Comparison of ENCODE assay signal across 20 mouse cellular contexts in the genomic region with DNA sequence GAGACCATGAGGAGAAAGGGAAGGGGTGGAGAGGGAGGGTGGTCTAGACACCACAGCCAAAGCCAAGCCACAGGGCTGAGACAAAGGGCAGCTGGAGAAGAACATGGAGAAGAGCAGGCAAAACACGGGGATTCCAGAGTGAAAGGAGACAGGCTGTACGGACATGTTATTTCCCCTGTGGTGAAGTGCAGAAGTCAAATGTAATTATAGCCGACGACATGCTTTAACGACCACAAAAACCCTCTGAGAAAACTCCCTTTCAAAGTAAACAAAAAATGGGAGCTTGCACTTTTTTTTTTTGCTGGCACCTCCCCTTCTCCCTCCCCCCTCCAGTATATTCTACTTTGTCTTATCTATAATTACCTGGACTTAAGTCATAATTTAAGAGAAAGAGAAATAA.
A peak's percentile ranks its signal among the peaks of the same experiment; 100 is the strongest.
DNase-seq lines count a peak whose midpoint lies in the region; ATAC-seq and TF ChIP-seq lines count a peak whose summit lies in the region.
"Had no signal": no experiment of that assay in that cellular context is flagged by ENCODE, and none has a peak within 500 bp of the region (broad histone marks: within the 10 kb centered on the region; RNA-seq: fewer than 3 reads in every experiment).

No protein-coding gene starts in this region.

- H3K9me3 ChIP-seq in kidney, embryonic 14.5 days (ENCODE audit: control insufficient read depth, low read length): no peaks in the 10 kb centered on the region
- H3K9me3 ChIP-seq in kidney, postnatal 0 days (replicated peaks; ENCODE audit: low read length): no peaks in the 10 kb centered on the region
- H3K9me3 ChIP-seq in embryonic facial prominence, embryonic 15.5 days (replicated peaks): no peaks in the 10 kb centered on the region
- H3K9me3 ChIP-seq: embryonic facial prominence, embryonic 12.5 days; forebrain, embryonic 13.5 days; forebrain, embryonic 15.5 days had no signal

- ATAC-seq in kidney, embryonic 14.5 days (ENCODE audit: low FRiP score, low TSS enrichment): 0 out of 2 replicates have a peak, but pooled peaks have one; percentile 28
- no peak for ATAC-seq in kidney, postnatal 0 days (replicated peaks; ENCODE audit: low FRiP score, low read depth)
- ATAC-seq in embryonic facial prominence, embryonic 15.5 days (ENCODE audit: insufficient number of reproducible peaks, low FRiP score, low TSS enrichment, low read depth): peak; percentile 73; the same call in 1 of the 2 replicates
- ATAC-seq: forebrain, embryonic 13.5 days; forebrain, embryonic 15.5 days; forebrain, postnatal 0 days had no signal

- H3K27me3 ChIP-seq in kidney, embryonic 14.5 days (ENCODE audit: control insufficient read depth, insufficient read depth, low read length): no peaks in the 10 kb centered on the region
- H3K27me3 ChIP-seq in kidney, postnatal 0 days (ENCODE audit: insufficient read depth, low read length): no peaks in the 10 kb centered on the region
- no peaks in the 10 kb centered on the region for H3K27me3 ChIP-seq in embryonic facial prominence, embryonic 15.5 days
- H3K27me3 ChIP-seq: embryonic facial prominence, embryonic 12.5 days; forebrain, embryonic 13.5 days; forebrain, embryonic 15.5 days had no signal

- no peak overlapping the region for H3K27ac ChIP-seq in kidney, embryonic 14.5 days (ENCODE audit: low read depth, low read length)
- H3K27ac ChIP-seq in kidney, postnatal 0 days: no peak overlapping the region
- H3K27ac ChIP-seq in embryonic facial prominence, embryonic 15.5 days (replicated peaks): no peak overlapping the region
- H3K27ac ChIP-seq: embryonic facial prominence, embryonic 12.5 days; forebrain, embryonic 13.5 days; forebrain, embryonic 15.5 days had no signal

- no peak for TF ChIP-seq CTCF in kidney, postnatal 0 days (IDR thresholded peaks at IDR 0.05; ENCODE audit: low read depth)

- 19% methylated on average over 5 of the region's 5 CpGs for WGBS in kidney, embryonic 14.5 days
- WGBS in kidney, postnatal 0 days: 18% methylated on average over 5 of the region's 5 CpGs
- WGBS in embryonic facial prominence, embryonic 15.5 days: 34% methylated on average over 5 of the region's 5 CpGs

- H3K36me3 ChIP-seq in kidney, embryonic 14.5 days (ENCODE audit: control insufficient read depth, insufficient read depth, low read length): no peaks in the 10 kb centered on the region
- H3K36me3 ChIP-seq in kidney, postnatal 0 days (ENCODE audit: insufficient read depth, low read length): no peaks in the 10 kb centered on the region
- no peaks in the 10 kb centered on the region for H3K36me3 ChIP-seq in embryonic facial prominence, embryonic 15.5 days
- H3K36me3 ChIP-seq: embryonic facial prominence, embryonic 12.5 days had no signal

- no peak for DNase-seq in kidney, postnatal 25 days
- DNase-seq in kidney, postnatal 0 days (ENCODE audit: low spot score): peak; percentile 66
- no peak for DNase-seq in kidney, postnatal 10 days
- no peak for DNase-seq in right cerebral cortex, postnatal 36 days (ENCODE audit: low spot score in 2 of 2)
- DNase-seq: adrenal gland, adult 2 months; adrenal gland, postnatal 10 days; adrenal gland, postnatal 25 days; cerebellum, adult 11 months; cerebellum, adult 18-20 months; cerebellum, adult 8-10 months; cerebellum, adult 9-11 months; cerebellum, postnatal 14 days; cerebellum, postnatal 36 days; embryo, embryonic 11 days; forebrain, postnatal 0 days had no signal

- H3K4me3 ChIP-seq in kidney, embryonic 14.5 days (ENCODE audit: low read length): no peak overlapping the region
- no peak overlapping the region for H3K4me3 ChIP-seq in kidney, postnatal 0 days (replicated peaks; ENCODE audit: low read depth, low read length)
- no peak overlapping the region for H3K4me3 ChIP-seq in embryonic facial prominence, embryonic 15.5 days (replicated peaks)
- H3K4me3 ChIP-seq: embryonic facial prominence, embryonic 12.5 days; forebrain, embryonic 13.5 days; forebrain, embryonic 15.5 days had no signal

- H3K4me2 ChIP-seq in kidney, embryonic 14.5 days (replicated peaks; ENCODE audit: low read depth, low read length): no peak overlapping the region
- H3K4me2 ChIP-seq in kidney, postnatal 0 days (ENCODE audit: low read length): no peak overlapping the region
- no peak overlapping the region for H3K4me2 ChIP-seq in embryonic facial prominence, embryonic 15.5 days (replicated peaks)
- H3K4me2 ChIP-seq: embryonic facial prominence, embryonic 12.5 days; forebrain, embryonic 13.5 days; forebrain, embryonic 15.5 days had no signal

- H3K9ac ChIP-seq in kidney, embryonic 14.5 days (ENCODE audit: low read depth, low read length): no peak overlapping the region
- H3K9ac ChIP-seq in kidney, postnatal 0 days (ENCODE audit: low read depth, low read length): no peak overlapping the region
- no peak overlapping the region for H3K9ac ChIP-seq in embryonic facial prominence, embryonic 15.5 days
- H3K9ac ChIP-seq: embryonic facial prominence, embryonic 12.5 days; forebrain, embryonic 13.5 days; forebrain, embryonic 15.5 days; forebrain, postnatal 0 days had no signal

- 0 out of 2 replicates have a peak, but pooled peaks cover 7% of the 10 kb centered on the region for H3K4me1 ChIP-seq in kidney, embryonic 14.5 days (ENCODE audit: control insufficient read depth, insufficient read depth, low read length)
- H3K4me1 ChIP-seq in kidney, postnatal 0 days (replicated peaks; ENCODE audit: insufficient read depth, low read length): no peaks in the 10 kb centered on the region
- H3K4me1 ChIP-seq in embryonic facial prominence, embryonic 15.5 days: no peaks in the 10 kb centered on the region
- H3K4me1 ChIP-seq: embryonic facial prominence, embryonic 12.5 days; forebrain, embryonic 13.5 days; forebrain, embryonic 15.5 days had no signal
